Mouse (Mus musculus): ENCODE measurements around the gene Ppfia4.

Gene Ppfia4

GRCm38 (mm10) chr1:134332770-134333271, at the start of gene Ppfia4:
Gene Ppfia4, minus strand, starts transcription at chr1:134332928.
- DNase-seq (ENCODE audit: low read depth, low spot score): no peak

DNA sequence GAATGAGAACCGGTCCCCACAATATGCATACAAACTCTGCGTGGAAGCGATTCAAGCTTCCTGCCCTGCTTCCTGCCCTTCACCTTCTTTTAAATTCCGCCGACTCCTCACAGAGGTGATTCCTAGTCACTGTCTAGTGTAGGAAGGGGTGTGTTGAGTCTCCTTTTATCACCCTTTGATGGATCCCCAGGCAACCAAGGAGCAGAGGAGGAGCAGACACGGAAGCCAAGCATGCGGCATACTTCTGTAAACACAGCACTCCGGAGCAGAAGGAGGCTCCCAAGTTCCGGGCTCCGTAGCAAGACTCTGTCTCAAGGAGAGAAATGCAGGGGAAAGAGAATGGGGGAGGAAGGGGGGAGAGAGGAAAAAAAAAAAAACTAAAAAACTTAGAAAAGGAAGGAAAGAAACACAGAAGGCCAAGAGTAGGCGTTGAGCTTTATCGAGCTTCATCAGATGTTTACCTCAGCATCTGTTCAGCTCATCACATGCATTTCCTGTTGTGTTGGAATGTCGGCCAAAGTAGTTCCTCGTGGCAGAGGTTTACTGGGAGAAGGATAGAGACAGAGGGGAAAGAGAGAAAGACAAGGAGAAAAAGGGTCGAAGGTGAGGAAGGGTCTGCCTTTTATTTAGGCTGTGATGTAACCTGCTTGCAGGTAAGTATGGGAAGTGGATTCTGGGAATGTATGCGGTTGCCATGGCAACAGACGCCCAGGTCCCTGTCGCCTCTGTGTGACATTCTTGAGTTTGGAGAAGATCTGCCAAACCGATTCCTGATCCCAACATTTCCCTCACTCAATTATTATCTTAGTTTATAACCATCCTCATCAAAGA, 49.3 kb upstream of the Ppfia4 start:
- DNase-seq (ENCODE audit: low read depth, low spot score): no peak

- DNase-seq (ENCODE audit: low read depth, low spot score): no peak
Measured at GRCm38 (mm10) chr1:134381051-134381450, 48.3 kb upstream of the Ppfia4 start.

GRCm38 (mm10) chr1:134374124-134374523, 41.4 kb upstream of the Ppfia4 start:
- no peak for DNase-seq (ENCODE audit: low read depth, low spot score)

GRCm38 (mm10) chr1:134368777-134369337, 36.1 kb upstream of the Ppfia4 start:
- no peak for DNase-seq (ENCODE audit: low read depth, low spot score)

GRCm38 (mm10) chr1:134365491-134365890, 32.8 kb upstream of the Ppfia4 start:
- DNase-seq (ENCODE audit: low read depth, low spot score): no peak

DNA sequence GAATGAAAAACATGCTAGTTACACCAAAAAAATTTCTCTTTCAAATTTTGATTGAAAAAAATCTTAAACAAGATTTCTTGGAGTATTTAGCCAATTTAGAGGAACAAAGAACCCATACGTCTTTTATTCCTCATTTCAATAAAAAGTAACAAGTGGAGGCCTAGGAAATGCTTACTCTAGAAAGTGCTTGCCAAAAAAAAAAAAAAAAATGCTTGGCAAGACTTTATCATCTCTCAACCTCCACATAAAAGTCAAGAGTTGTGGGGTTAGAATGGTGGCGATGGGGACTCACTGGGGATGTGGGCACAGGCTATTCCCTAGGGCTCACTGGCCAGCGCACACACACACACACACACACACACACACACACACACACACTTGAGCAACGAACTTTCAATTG, 30.5 kb upstream of the Ppfia4 start:
- DNase-seq (ENCODE audit: low read depth, low spot score): no peak

- DNase-seq (ENCODE audit: low read depth, low spot score): peak; percentile 89
Measured at GRCm38 (mm10) chr1:134361857-134362212, 29.1 kb upstream of the Ppfia4 start, which contains the start of gene Tmem183a. Gene Tmem183a, minus strand, starts transcription at chr1:134361979.

- no peak for DNase-seq (ENCODE audit: low read depth, low spot score)
Measured at GRCm38 (mm10) chr1:134361195-134361856, 28.6 kb upstream of the Ppfia4 start.

DNA sequence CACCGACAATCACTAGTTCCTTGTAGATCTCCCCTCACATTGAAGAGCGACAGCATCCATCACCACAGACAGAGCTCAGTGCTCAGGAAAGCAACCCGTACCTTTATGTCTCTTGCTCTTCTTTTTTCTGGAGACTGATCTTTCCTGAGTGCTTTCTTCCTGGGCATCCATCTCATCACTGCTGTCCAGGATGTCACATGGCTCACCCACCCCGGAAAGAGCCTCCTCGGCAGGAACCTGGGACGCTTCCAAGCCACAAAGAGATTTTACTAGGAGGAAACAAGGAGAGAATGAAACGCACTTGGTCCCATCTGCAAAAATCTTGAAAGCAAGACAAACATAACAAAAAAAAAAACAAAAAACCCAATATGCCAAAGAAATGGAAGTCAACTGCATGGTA, 27.9 kb upstream of the Ppfia4 start:
- no peak for DNase-seq (ENCODE audit: low read depth, low spot score)

DNA sequence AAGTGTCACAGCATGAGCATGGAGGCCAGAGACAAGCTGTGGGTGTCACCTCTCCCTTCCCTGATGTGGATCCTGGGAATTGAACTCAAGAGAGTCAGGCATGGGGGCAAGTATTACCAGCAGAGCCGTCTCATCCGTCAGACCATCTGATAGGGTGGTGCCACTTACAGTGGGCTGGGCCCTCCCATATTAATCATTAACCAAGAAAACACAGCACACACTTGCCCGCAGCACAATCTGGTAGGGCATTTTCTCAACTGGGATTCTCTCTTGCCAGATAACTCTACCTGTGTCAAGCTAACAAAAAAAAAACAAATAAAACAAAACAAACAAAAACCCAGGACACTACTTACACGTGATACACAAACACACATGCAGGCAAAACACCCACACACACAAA, 24.7 kb upstream of the Ppfia4 start:
- no peak for DNase-seq (ENCODE audit: low read depth, low spot score)

DNA sequence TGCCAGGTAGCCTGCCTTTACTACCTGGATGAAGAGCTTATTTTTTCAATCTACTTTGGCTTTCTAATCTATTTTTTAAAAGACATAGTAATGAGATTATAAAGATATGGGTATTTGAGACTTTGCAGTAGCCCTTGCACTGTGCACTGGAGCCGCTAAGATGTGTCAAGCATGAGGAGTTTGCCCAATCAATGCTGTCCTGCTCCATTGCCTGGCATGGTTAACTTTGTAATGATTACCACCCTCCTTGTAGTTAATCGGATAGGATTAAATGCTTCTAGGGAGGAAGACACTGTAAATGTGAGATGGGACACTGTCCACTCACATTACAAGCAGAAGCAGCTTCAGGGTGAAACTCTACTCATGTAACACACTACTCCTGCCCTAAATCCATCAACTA, 20.6 kb upstream of the Ppfia4 start:
- DNase-seq (ENCODE audit: low read depth, low spot score): no peak

DNA sequence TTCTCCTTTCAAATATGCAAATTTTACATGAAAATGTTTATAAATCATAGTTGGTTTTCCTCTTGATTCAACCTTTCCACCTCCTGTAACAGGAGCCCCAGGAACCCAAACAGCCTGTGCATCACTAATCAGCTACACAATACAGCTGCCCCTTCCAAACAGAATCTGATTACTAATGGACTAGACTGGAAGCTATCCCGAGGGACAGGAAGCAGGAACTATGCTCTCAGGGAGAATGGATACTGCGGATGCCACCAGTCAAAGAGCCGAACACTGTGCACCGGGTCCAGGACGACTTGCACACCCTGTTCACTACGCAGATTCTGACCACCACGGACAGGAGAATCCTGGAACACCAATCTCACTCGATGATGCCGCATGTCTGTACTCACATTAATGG, 15.1 kb upstream of the Ppfia4 start:
- no peak for DNase-seq (ENCODE audit: low read depth, low spot score)

- DNase-seq (ENCODE audit: low read depth, low spot score): no peak
Measured at GRCm38 (mm10) chr1:134345075-134345474, 12.3 kb upstream of the Ppfia4 start.

DNA sequence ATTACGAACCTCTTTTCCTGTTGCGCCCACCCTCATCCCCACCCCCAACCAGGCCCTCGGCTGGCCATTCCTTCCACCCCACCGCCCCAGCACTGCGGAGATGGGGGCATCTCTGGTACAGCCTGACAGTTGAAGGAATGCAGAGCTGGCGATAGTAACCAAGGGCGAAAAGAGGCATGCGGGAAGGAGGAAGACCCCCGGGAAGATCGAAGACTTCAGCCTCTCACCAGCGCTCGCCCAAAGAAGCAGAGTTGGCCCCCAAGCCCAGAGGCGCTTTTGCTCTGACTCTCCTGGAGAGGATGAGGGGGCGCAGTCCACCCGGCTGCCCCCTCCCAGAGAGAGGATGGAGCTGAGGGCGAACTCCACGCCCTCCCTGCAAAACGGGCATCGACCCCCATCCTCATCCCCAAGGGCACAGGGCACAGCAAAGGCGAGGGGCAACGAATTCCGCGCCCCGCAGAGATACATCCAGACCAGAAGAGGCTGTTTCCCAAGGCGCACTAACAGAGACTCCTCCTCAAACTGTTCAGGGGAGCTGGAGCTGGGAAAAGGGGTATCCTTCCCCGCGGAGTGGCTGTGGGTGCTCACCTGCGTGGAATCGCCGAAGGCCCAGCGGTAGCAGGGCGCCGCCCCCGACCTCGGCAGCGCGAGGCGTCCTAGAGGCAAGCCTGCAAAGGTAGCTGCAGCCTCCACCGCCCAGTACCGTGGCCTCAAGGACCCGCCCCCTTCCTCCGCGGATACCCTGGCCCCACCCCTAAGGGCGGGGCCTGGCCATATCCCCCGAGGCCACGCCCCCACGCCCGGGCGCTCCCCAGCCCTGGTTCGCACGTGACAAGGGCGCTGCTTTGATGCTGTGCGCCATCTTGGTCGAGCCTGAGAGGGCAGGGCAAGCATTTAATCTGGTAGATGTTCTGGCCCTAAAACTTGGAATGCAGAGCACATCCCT, 11.6 kb upstream of the Ppfia4 start:
- peak; percentile 89 for DNase-seq (ENCODE audit: low read depth, low spot score)

- no peak for DNase-seq (ENCODE audit: low read depth, low spot score)
Measured at GRCm38 (mm10) chr1:134343567-134343966, 10.8 kb upstream of the Ppfia4 start.

DNA sequence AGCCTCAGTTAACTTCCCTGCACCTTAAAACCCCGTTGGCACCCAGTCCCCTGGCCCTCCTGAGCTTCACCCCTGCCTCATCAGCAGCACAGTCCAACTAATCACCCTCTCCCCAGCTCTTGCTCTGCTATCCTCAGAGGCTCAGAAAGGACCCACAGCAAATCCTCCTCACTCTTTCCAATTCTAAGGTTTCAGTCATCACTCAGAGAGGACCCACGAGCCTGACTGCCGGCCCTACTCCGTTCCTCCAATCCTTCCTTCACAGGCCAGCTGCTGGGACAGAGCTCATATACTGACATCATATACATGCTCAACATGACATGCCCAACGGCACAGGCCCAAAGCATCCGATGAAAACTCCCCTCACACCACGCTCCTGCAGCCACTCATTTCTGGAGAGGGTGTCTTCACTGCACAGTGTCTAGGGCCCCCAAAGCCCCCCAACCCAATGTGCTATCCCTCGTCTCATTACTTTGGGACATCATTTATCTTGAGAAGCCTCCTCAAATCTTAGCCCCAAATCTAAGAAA, 10.1 kb upstream of the Ppfia4 start:
- DNase-seq (ENCODE audit: low read depth, low spot score): no peak

DNA sequence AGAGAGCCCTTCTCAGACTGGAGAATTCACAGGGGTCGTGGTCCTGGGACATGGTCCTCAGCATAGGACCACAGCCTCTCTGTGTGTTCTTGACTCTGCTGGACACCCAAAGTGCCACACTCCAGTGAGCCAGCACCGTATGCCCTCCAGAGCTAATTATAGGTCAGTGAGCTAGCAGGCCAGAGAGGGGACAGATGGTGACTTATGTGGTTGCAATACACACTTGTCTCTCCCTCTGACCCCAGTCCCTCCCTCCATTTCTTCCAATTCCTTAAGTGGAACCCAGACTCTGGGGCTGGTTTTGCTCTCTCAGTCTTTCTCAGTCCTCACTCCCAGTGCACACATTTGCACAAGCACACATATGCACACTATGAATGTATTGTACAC, 9.5 kb upstream of the Ppfia4 start:
- DNase-seq (ENCODE audit: low read depth, low spot score): no peak

DNA sequence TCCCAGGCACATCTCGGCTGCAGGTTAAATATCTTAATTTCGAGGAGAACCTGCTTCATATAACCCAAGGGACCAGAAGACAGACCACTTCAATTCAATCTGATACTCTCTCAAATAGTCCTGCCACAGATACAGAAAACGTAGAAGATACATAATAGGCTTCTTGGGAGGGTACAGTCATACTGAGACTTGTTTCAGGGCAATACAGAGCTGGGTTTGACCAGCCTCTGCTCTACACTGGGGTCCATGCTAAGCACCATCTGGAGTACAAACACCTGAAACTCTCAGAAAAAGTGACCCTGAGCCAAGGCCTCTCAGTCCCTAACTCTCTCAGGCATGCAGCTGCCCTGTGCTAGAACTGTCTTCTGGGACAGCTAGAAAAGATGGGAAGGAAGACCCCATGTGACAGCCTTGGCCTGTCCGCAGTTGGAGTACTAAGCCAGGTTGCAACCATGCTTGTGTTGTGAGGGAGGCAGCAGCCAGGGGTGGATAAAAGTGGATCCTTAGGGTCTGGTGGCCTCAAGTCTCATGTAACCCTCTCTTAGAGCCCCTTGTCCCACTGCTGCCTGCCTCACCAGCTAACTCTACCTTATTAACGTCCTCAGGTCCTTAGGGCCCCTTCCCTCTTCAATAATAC, 9.0 kb upstream of the Ppfia4 start:
- DNase-seq (ENCODE audit: low read depth, low spot score): no peak

- DNase-seq (ENCODE audit: low read depth, low spot score): no peak
Measured at GRCm38 (mm10) chr1:134339757-134340619, 7.3 kb upstream of the Ppfia4 start.

Measured in WW6 (cell line).